Mouse (Mus musculus): ENCODE measurements at regions not wholly inside any gene's neighbourhood (a gene's known extent, or its start where the extent isn't known, plus 50 kb on each side); places are given as distances from the start of the nearest gene placed in this dataset.

DNA sequence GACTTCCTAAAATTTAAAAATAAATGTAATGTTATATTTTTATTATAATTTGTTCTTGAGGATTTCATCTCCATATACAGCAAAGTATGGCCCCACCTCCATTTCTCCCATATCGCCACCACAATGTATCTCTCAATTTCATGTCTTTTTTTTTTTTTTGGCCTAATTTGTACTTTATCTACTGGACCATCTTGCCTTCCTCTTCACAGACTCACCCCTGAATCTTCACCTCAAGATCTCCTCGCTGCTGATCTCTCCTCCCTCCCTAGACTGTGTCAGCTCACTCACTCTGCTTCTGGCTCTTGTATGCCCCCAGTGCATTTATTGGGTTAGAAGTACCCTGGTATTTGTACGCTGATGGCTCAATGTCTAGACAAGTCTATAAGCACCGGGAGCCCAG lies 269.4 kb upstream of the Chd6 start:
- DNase-seq (ENCODE audit: low spot score) (no peak), ATAC-seq (replicated peaks; ENCODE audit: low FRiP score) (no peak)
- WGBS = 89% methylated on average over 4 of the region's 4 CpGs
- Histone ChIP-seq H3K9ac (ENCODE audit: low read length) (no peak overlapping the region), H3K4me2 (ENCODE audit: low read depth, low read length, severe bottlenecking) (no peak overlapping the region), H3K27ac (ENCODE audit: low read depth, low read length) (no peak overlapping the region), H3K4me1 (replicated peaks; ENCODE audit: control insufficient read depth, insufficient read depth, low read length) (no peaks in the 10 kb centered on the region), H3K27me3 (ENCODE audit: control insufficient read depth, insufficient read depth, low read length) (no peaks in the 10 kb centered on the region), H3K4me3 (ENCODE audit: low read depth, low read length) (no peak overlapping the region), H3K9me3 (ENCODE audit: control insufficient read depth, low read length) (no peaks in the 10 kb centered on the region), H3K36me3 (ENCODE audit: control insufficient read depth, insufficient read depth, low read length) (no peaks in the 10 kb centered on the region)

- Histone ChIP-seq H3K27ac (ENCODE audit: low read depth, low read length) (no peak overlapping the region), H3K9me3 (ENCODE audit: control insufficient read depth, low read length) (no peaks in the 10 kb centered on the region), H3K4me2 (ENCODE audit: low read depth, low read length, severe bottlenecking) (no peak overlapping the region), H3K4me1 (replicated peaks; ENCODE audit: control insufficient read depth, insufficient read depth, low read length) (no peaks in the 10 kb centered on the region), H3K9ac (ENCODE audit: low read length) (no peak overlapping the region), H3K4me3 (ENCODE audit: low read depth, low read length) (no peak overlapping the region), H3K36me3 (ENCODE audit: control insufficient read depth, insufficient read depth, low read length) (no peaks in the 10 kb centered on the region), H3K27me3 (ENCODE audit: control insufficient read depth, insufficient read depth, low read length) (no peaks in the 10 kb centered on the region)
- DNase-seq (ENCODE audit: low spot score) = no peak
- WGBS = 81% methylated on average over 3 of the region's 3 CpGs
- no peak for ATAC-seq (replicated peaks; ENCODE audit: low FRiP score)
These were observed 253.4 kb upstream of the Chd6 start for GRCm38 (mm10) chr2:161362325-161362724.

DNA sequence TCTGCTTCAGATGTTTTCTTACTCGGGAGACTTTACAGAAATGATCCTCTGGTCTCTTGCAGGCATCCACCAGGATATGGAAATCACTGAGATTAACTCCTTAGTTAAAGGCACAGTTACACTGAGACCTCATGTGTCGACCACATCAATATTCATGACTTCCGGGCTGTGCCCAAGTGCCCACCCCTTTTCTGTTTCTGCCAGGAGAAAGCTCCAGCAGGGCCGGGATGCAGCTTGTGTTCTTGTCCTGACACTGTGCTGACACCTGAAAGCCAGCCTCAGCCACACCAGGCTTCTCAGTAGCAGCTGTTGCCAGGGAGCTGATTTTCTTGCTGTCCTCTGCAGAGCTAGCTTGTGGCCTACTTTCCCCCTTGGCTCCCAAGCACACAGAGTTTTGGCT lies 240.2 kb upstream of the Chd6 start:
- 20% methylated on average over 4 of the region's 4 CpGs for WGBS
- ATAC-seq (replicated peaks; ENCODE audit: low FRiP score) = peak; percentile 69
- Histone ChIP-seq H3K4me1 (replicated peaks; ENCODE audit: control insufficient read depth, insufficient read depth, low read length) (no peaks in the 10 kb centered on the region; the same call in 1 of the 2 replicates), H3K36me3 (ENCODE audit: control insufficient read depth, insufficient read depth, low read length) (no peaks in the 10 kb centered on the region), H3K27me3 (ENCODE audit: control insufficient read depth, insufficient read depth, low read length) (no peaks in the 10 kb centered on the region), H3K27ac (ENCODE audit: low read depth, low read length) (no peak overlapping the region), H3K9ac (ENCODE audit: low read length) (no peak overlapping the region), H3K9me3 (ENCODE audit: control insufficient read depth, low read length) (no peaks in the 10 kb centered on the region), H3K4me2 (ENCODE audit: low read depth, low read length, severe bottlenecking) (no peak overlapping the region), H3K4me3 (ENCODE audit: low read depth, low read length) (no peak overlapping the region)
- no peak for DNase-seq (ENCODE audit: low spot score)

DNA sequence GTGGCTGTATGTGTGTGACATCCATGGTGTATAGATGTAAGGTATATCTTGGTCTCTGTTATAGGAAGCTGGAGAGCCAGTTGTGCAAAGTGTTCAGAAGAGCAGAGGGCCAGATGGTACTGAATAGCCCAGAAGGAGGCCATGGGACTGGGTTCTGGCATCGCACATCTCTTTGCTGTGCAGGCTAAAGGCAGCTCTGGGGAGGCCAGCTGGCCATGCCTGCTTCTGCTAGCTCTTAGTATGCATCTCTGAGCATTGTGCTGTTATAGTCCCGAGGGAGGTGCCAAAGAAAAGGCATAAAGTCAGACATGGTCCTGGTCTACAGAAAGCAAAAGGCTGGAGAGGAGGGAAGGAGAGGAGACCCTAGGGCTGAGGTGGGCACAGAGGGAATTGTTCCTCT lies 235.1 kb upstream of the Chd6 start:
- H3K27ac ChIP-seq (ENCODE audit: low read depth, low read length) = no peak overlapping the region

DNA sequence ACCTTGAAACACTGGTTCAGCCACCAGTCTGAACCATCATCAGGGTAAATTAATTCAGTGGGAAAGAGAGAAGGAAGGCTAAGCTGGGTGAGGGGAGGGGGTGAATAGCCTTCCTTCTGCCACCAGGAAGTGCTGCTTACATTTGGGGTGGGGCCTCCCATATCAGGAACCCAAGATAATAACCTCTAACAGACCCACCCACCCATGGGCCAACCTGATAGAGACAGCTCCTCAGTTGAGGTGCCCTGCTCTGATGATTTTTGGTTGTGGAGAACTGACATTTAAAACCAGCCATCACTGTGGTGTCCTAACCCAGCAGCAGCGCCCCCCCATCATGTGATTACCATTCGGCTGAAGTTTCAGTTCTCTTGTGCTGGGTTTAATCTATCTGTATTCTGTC lies 233.8 kb upstream of the Chd6 start:
- Histone ChIP-seq H3K4me2 (ENCODE audit: low read depth, low read length, severe bottlenecking) (no peak overlapping the region), H3K9me3 (ENCODE audit: control insufficient read depth, low read length) (no peaks in the 10 kb centered on the region), H3K4me3 (ENCODE audit: low read depth, low read length) (no peak overlapping the region), H3K9ac (ENCODE audit: low read length) (no peak overlapping the region), H3K36me3 (ENCODE audit: control insufficient read depth, insufficient read depth, low read length) (no peaks in the 10 kb centered on the region), H3K4me1 (replicated peaks; ENCODE audit: control insufficient read depth, insufficient read depth, low read length) (peaks cover 13% of the 10 kb centered on the region), H3K27ac (ENCODE audit: low read depth, low read length) (no peak overlapping the region), H3K27me3 (ENCODE audit: control insufficient read depth, insufficient read depth, low read length) (peaks cover 5% of the 10 kb centered on the region)
- ATAC-seq (replicated peaks; ENCODE audit: low FRiP score) (no peak), DNase-seq (ENCODE audit: low spot score) (no peak)
- WGBS = 78% methylated on average over 2 of the region's 2 CpGs

More for the DNA sequence above, 235.1 kb upstream of the Chd6 start:
- Histone ChIP-seq H3K4me1 (replicated peaks; ENCODE audit: control insufficient read depth, insufficient read depth, low read length) (peaks cover 11% of the 10 kb centered on the region), H3K9me3 (ENCODE audit: control insufficient read depth, low read length) (no peaks in the 10 kb centered on the region), H3K4me2 (ENCODE audit: low read depth, low read length, severe bottlenecking) (no peak overlapping the region), H3K36me3 (ENCODE audit: control insufficient read depth, insufficient read depth, low read length) (no peaks in the 10 kb centered on the region), H3K9ac (ENCODE audit: low read length) (no peak overlapping the region), H3K4me3 (ENCODE audit: low read depth, low read length) (no peak overlapping the region), H3K27me3 (ENCODE audit: control insufficient read depth, insufficient read depth, low read length) (peaks cover 5% of the 10 kb centered on the region)
- ATAC-seq (replicated peaks; ENCODE audit: low FRiP score) (no peak), DNase-seq (ENCODE audit: low spot score) (no peak)
- 87% methylated on average over 2 of the region's 2 CpGs for WGBS

GRCm38 (mm10) chr2:161341368-161341891 lies 232.6 kb upstream of the Chd6 start:
- peak; percentile 87 for ATAC-seq (replicated peaks; ENCODE audit: low FRiP score)
- peaks cover 5% of the 10 kb centered on the region for H3K27me3 ChIP-seq (ENCODE audit: control insufficient read depth, insufficient read depth, low read length)
- no peaks in the 10 kb centered on the region for H3K9me3 ChIP-seq (ENCODE audit: control insufficient read depth, low read length)
- DNase-seq (ENCODE audit: low spot score) = peak; percentile 82
- no peaks in the 10 kb centered on the region for H3K36me3 ChIP-seq (ENCODE audit: control insufficient read depth, insufficient read depth, low read length)
- peaks cover 13% of the 10 kb centered on the region for H3K4me1 ChIP-seq (replicated peaks; ENCODE audit: control insufficient read depth, insufficient read depth, low read length)
- H3K9ac ChIP-seq (ENCODE audit: low read length) = no peak overlapping the region
- peak overlapping the region; percentile 55; the same call in 1 of the 2 replicates for H3K27ac ChIP-seq (ENCODE audit: low read depth, low read length)
- peak overlapping the region; percentile 32; the same call in 1 of the 2 replicates for H3K4me2 ChIP-seq (ENCODE audit: low read depth, low read length, severe bottlenecking)
- peak overlapping the region; percentile 2; the same call in 1 of the 2 replicates for H3K4me3 ChIP-seq (ENCODE audit: low read depth, low read length)
- under 1% methylated on average over 11 of the region's 11 CpGs for WGBS

GRCm38 (mm10) chr2:161340291-161340690 lies 231.4 kb upstream of the Chd6 start:
- Histone ChIP-seq H3K36me3 (ENCODE audit: control insufficient read depth, insufficient read depth, low read length) (no peaks in the 10 kb centered on the region), H3K4me2 (ENCODE audit: low read depth, low read length, severe bottlenecking) (no peak overlapping the region), H3K27me3 (ENCODE audit: control insufficient read depth, insufficient read depth, low read length) (peaks cover 5% of the 10 kb centered on the region), H3K4me3 (ENCODE audit: low read depth, low read length) (no peak overlapping the region), H3K4me1 (replicated peaks; ENCODE audit: control insufficient read depth, insufficient read depth, low read length) (peaks cover 13% of the 10 kb centered on the region), H3K9me3 (ENCODE audit: control insufficient read depth, low read length) (no peaks in the 10 kb centered on the region), H3K27ac (ENCODE audit: low read depth, low read length) (peak overlapping the region; percentile 48), H3K9ac (ENCODE audit: low read length) (no peak overlapping the region)
- WGBS = 76% methylated on average over 9 of the region's 9 CpGs
- ATAC-seq (replicated peaks; ENCODE audit: low FRiP score) (no peak), DNase-seq (ENCODE audit: low spot score) (no peak)

GRCm38 (mm10) chr2:161339327-161340001 lies 230.6 kb upstream of the Chd6 start:
- Histone ChIP-seq H3K4me3 (ENCODE audit: low read depth, low read length) (no peak overlapping the region), H3K9me3 (ENCODE audit: control insufficient read depth, low read length) (no peaks in the 10 kb centered on the region), H3K4me2 (ENCODE audit: low read depth, low read length, severe bottlenecking) (peak overlapping the region; percentile 27; the same call in 1 of the 2 replicates), H3K36me3 (ENCODE audit: control insufficient read depth, insufficient read depth, low read length) (no peaks in the 10 kb centered on the region), H3K27ac (ENCODE audit: low read depth, low read length) (peak overlapping the region; percentile 48), H3K9ac (ENCODE audit: low read length) (peak overlapping the region; percentile 12; the same call in 1 of the 2 replicates), H3K4me1 (replicated peaks; ENCODE audit: control insufficient read depth, insufficient read depth, low read length) (peaks cover 13% of the 10 kb centered on the region), H3K27me3 (ENCODE audit: control insufficient read depth, insufficient read depth, low read length) (peaks cover 5% of the 10 kb centered on the region)
- ATAC-seq (replicated peaks; ENCODE audit: low FRiP score) (peak; percentile 60), DNase-seq (ENCODE audit: low spot score) (peak; percentile 79)
- 5% methylated on average over 14 of the region's 14 CpGs for WGBS

DNA sequence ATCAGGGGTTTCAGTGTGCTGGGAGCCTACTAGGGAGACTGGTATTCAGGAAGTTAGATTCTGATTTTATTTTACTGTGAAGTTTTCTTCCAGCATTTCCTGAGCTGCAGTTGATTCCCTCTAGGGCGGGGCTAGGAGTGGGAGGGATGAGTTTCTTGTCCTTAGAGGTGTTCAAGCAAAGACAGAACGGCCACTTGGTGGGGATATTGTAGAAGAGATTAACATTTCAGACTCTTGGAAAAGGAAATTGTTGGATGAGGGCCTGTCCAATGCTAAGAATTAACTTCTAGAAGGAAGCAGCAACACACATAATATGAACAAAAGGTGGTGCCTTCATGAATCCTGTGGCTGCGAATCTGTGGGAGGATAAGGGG lies 230.1 kb upstream of the Chd6 start:
- DNase-seq (ENCODE audit: low spot score) (no peak), ATAC-seq (replicated peaks; ENCODE audit: low FRiP score) (peak; percentile 19)
- Histone ChIP-seq H3K9me3 (ENCODE audit: control insufficient read depth, low read length) (no peaks in the 10 kb centered on the region), H3K4me2 (ENCODE audit: low read depth, low read length, severe bottlenecking) (peak overlapping the region; percentile 27; the same call in 1 of the 2 replicates), H3K27ac (ENCODE audit: low read depth, low read length) (peak overlapping the region; percentile 48), H3K4me1 (replicated peaks; ENCODE audit: control insufficient read depth, insufficient read depth, low read length) (peaks cover 13% of the 10 kb centered on the region), H3K36me3 (ENCODE audit: control insufficient read depth, insufficient read depth, low read length) (no peaks in the 10 kb centered on the region), H3K27me3 (ENCODE audit: control insufficient read depth, insufficient read depth, low read length) (peaks cover 5% of the 10 kb centered on the region), H3K9ac (ENCODE audit: low read length) (peak overlapping the region; percentile 12; the same call in 1 of the 2 replicates), H3K4me3 (ENCODE audit: low read depth, low read length) (no peak overlapping the region)
- WGBS = 4% methylated on average over 3 of the region's 3 CpGs

All from forebrain, embryonic 11.5 days (tissue).